Mouse (Mus musculus): ENCODE measurements around the gene Tef. TPM values are rescaled to one million over a fixed set of nuclear protein-coding genes. Genes with fewer than 3 reads are reported as not detected.

Gene Tef
- total RNA-seq, 2 experiments from 2014 or later, result 68.4 to 74.1 TPM

DNA sequence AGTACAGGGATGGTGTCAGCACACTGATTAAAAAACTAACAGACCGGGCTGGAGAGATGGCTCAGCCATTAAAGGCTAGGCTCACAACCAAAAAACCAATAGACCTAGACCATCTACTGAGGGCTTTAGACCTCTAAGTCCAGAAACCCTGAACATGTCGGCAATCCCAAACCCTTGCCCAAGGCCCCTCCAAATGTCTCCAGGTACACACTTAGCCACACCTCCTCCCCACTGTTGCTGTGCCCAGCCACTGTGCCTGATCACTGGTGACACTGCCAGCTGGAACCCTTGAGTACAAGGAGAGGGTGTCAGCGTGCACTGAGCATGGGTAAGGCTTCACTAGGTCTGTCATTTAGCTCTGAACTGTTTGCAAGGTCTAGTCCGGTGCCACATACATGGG lies 3.8 kb upstream of the Tef start:
- no peak for DNase-seq

DNA sequence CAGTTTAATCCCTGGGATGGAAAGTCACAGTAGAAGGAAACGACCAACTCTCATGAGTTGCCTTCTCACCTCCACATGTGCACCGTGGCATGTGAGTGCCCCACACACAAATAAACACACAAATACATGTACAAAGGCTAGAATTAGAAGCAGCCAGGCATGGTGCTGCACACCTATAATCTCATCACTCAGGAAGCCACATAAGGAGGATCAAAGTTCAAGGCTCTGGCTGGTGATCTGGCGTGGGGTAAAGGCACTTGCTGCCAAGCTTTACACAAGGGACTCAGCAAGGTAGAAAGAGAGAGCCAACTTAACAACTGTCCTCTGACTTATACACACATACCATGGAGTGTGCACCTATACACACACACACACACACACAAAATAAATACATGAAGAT lies 1.8 kb upstream of the Tef start:
- no peak for DNase-seq

DNA sequence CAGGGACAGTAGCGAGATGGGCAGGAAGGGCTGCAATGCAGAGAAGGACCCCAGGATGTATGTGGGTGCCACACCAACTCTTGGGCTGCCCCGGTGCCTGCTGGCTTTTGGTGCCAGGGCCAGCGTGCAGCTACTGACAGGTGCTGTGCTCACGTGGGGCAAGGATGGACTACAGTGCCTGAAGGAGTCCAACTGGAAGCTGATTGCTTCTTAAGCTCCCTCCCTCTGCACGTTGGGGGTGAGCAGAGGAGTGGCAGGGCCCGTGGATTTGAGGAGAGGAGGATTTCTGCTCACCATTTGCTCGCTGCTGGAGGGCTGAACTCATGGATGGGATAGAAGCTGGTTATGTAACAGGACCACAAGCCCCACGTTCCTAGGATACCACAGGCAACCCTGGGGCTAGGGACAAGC lies 725 bp downstream of the Tef start:
- no peak for DNase-seq

DNA sequence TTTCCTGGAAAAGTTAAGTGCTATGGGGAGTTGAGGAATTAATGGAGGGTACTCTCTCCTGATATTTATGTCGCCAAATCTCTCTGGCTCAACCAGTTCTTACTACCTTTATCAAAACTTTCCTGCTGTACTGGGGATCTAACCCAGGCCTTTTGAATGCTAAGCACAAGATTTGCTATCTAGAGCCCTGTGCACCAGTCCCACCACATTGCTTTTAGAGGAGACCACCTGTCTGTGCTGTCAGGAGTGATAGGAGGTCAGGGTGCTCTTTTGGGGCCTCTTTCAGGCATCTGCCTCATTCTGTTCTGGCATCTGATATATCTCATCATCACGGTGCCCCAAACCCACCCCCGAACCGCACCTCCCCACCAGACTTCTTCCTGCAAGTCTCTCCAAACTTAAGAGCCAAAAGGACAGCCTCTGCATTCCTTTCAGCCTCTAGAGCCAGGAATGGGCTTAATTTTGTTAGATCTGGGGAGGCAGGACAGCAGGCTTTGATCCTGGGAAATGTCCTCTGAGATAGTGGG lies 1.3 kb downstream of the Tef start:
- no peak for DNase-seq

DNA sequence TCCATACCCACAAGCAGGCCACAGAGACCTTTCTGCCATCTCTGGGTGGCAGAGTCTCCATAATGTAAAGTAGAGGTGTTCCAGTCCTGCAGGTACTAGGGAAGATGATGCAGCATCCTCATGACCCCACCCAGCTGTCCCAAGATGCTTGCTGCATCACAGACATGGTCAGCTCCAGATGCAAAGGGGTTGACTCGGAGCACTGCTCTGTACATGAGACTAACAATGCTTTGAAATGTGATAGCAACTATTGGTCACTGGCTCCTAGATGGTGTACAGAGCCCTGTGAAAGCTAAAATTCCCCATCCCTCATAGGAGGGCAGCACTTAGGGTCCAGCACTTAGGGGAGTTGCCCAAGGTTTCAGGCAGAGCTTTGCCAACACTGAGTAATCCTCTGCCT lies 2.0 kb downstream of the Tef start:
- no peak for DNase-seq

DNA sequence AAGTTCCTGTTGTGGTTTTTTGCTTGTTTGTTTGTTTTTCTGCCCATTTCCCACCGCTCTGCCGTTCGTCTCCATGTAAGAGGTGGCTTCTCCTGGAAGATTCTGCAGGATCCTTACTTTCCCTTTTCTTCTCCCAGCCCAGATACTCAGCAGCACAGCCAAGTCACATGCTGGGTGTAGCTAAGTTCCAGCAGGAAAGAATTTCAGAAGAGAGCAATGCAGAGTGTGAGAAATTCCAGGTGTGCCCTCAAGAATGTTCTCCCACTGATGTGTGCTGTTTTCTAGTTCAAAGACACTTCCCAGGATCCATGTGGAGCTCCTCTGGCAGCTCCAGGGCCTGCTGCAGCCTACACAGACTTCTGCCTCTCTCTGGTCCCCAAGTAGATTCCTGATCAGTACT lies 2.7 kb downstream of the Tef start:
- DNase-seq, result no peak

DNA sequence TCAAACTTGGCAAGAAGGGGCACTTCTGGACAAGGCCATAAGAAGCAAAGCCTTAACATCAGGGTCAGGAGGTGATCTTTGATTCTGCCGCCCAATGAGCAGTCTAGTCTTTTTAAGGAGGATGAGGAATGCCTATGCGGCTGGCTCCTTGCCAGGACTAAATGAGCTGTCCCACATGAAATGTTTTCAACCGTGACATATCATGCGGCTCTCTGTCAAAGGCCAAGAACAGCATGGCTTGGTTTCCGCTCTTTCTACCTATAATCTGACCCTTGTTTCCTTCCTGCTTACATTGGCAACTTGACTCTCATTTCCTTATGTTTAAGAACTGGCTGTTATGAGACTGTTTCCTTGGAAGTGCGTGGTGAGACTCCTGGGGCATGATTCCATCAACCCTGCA lies 3.4 kb downstream of the Tef start:
- DNase-seq, result peak; percentile 68

DNA sequence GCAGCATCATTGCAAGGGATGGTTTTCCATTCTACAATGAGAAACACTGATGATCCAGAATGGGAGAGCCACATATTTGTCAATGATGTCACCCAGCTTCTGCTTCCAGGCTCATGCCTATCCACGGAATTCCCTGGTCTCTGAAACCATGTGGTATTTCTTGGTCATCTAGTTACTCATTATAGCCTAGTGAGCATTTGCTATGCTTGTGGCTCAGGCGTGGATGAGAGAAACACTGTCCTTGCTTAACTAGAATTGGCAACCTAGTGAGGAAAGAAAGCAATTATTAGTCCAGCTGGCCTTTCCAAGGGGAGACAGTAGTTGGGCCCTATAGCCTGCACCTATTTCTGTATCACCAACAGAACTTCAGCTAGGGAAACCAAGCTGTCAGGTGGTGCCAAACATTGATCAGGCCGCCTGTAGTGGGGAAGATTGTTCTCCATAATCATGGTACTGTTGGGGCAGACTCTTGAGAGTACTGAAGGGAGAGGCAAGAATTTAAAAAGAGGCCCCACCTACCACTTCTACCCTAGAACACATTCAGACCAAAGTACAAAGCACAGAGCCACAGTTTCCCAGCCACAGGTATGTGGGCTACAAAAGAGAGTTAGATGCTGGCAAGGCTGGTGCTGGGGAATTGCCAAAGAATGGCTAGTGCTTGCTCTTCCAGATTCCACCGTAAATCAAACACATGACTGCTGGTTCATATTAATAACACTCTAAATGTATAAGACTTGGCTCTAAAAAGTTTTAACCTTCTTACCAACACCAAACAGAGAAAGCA lies 4.6 kb downstream of the Tef start:
- no peak for DNase-seq

DNA sequence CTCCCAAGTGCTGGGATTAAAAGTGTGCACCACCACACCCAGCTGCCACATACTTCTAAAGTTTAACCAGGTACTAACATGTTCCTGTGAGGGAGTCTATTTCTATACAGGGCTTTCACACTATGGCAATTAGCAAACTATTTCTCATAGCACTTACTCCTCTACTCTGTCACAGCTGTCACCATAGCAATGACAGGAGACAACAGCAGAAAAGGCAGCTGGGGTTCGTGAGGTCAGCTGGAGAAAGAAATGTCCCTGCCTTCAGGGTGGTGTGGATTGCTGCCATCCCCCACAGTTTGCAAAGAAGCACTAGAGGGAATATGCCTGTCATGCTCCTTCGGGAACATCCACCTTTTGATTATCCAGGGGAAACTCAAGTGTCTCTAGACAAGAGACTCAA lies 6.6 kb downstream of the Tef start:
- no peak for DNase-seq

DNA sequence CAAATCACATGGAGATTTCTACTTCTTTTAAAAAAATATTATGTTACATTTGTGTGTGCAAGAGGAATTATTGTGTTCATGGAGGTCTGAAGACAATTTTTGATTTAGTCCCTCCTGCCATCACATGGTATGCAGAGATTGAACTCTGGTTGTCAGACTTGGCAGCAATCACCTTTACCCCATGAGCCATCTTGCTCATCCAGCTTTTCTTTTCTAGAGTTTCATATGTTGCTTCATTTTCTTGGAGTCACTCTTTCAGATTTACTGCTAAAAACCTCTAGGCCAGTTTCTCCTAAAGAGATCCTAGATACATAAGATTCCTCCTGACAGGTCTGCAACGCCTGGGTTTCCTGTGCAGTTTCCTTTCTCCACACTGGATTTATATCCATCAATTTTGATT lies 7.3 kb downstream of the Tef start:
- DNase-seq, result no peak

DNA sequence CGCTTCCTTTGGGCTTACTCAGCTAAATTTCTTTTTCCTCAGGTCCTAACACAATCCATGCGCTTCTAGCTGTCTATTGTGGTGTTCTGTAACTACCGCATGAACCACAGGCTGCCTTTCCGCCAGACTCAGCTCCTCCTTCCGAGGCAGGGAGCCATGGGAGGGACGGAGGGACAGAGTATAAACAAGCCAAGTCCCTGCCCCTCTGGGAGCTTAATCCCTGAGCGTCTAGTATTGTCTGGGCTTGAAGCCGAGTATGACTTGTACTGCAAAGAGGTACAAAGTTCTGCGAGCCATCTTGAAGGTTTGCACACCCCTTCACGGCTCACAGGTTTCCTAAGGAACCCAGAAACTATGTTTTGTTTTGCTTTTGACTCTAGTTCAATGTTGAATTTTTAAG lies 7.9 kb downstream of the Tef start:
- peak; percentile 93 for DNase-seq

DNA sequence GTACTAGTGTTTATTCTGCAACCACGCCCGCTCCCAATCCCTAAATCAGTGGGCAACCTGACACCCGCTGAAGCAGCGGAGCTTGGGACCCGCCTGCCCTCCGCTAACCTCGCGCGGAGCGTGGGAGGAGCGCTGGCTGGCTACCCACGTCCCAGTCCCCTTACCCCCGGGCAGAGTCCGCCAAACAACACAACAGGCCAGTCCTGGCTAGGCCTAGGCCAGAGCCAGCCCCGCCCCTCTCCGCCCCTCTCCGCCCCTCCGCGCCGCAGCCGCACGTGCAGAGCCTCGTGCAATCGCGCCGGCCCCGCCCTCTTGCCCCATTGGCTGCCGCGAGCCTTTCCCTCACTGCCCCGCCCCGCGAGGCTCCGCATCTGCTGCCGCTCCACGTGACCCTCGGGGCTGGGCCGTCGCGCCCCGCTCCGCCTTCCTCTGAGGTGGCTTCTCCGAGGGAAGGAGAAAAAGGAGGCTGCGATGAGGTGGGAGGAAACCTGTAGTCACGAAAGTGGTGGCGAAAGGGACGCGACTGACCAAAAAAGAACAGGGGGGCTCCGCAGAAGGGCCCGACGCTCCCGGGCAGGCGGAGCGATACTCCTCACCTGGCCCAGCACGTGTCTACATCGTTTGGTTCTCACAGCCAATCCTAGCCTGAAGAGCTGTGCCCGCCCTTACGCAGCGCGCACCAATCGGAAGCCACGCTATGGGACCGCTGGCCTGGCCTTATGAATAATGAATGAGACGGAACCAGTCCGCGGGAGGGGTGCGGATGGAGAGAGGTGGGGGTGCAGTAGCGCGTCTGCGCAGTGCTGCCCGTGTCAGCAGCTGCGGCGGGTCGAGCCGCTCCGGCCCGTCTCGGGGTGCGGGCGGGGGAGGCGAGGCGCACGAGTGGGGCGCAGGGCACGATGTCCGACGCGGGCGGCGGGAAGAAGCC lies 8.7 kb downstream of the Tef start:
- DNase-seq, result peak; percentile 99

DNA sequence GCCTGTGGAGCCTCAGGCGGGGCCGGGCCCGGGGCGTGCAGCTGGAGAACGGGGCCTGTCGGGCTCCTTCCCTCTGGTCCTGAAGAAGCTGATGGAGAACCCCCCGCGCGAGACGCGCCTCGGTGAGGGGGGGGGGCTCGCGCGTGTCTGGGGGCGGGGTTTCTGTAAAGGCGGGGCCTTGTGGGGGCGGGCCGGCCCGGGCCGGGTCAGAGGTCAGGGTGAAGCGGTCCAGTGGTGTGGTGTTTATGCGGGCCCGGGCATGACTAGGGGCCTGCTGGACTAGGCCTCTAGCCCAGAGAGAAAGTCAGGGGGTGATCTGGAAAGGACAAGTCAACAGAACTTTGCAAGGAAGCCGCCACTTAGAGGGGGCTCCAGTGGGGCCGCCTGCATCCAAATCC lies 9.4 kb downstream of the Tef start:
- peak; percentile 84 for DNase-seq

DNA sequence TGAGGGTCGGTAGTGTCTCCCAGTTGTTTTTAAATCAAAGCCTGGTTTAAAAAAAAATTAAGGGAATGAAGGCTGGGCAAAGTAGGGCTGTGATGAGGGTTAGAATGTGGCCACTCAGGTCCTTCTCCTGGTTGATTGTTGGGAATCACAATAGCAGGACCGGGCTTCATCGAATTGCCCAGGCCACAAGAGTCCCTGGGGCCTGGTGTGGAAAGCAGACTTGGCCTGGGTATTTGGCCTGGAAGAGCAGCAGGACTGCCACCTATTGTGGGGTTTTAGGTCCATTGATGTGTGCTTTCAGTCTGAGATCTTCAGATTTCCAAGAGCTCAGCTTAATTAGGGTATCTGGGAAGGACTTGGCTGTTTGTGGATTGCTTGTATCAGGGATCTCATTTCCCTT lies 10.1 kb downstream of the Tef start:
- peak; percentile 59 for DNase-seq

DNA sequence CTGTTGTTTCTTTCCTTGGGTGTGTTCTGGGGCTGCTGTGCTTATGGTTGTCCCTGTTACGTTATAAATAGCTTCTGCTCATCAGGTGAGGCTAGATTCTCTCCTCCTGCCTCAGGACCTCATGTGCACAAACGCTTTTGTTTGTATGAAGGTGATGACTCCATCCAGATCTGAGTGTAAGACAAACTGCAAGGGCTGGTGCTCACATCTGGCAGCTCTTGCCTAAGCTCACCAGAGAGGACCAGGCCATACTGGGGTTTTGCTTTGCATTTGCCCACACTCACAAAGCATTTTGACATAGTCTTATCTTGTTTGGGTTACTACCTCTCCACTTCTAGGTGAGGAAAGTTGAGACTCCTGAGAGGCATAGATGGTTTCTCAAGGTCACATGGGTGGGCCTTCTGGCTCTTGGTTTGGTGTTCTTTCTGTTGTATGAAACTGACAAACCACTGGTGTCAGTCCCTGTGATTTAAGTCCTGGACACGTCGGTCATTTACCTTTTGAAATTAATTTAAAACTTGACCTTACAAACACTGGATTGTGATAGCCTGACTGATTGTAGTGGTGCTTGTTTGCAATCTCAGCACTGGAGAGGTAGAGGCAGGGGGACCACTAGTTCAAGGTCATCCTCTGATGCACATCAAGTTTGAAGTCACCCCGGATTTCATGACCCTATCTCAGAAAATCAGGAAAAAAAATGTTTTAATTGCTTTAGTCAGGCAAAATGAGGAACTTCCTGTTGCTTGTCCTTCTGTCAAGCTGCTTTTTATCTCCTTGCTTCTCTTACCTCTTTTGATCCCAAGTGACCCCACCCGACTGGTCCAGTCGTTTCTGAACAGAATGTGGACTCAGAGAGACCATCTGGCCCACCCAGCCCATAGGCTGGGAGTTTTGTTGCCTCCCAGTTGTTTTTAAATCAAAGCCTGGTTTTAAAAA lies 10.7 kb downstream of the Tef start:
- DNase-seq, result no peak

DNA sequence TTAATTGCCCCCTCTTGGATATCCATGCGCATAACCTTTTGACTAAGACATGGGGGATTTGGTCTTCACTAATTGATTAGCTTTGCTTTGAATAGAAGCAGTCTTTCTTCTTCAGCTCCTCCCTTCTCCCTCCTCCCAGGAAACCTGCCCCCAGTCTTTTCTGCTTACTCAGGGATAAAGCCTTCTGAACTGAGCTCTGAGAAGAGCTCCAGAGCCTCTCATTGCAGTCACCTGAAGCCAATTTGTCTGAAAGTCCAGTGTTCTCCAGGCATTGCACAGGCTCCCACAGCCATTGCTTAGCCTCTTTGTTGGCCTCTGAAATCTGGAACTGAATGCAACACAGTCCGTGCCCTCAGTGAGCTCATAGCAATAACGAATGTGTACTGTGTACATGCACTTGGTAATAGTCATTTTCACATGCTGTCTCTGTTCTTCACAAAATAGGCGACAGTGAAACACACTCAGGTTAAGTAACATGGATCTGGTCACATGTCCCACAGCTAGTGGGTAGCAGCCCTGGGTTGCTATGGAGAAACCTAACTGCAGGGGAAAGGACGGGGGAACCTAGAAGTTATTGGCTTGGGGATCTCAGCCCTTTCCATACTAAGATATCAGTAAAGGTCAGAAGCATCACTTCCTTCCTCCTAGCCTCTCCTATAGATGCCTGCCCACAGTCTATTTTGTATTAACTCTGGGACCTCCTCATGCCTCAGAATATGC lies 11.9 kb downstream of the Tef start:
- no peak for DNase-seq

DNA sequence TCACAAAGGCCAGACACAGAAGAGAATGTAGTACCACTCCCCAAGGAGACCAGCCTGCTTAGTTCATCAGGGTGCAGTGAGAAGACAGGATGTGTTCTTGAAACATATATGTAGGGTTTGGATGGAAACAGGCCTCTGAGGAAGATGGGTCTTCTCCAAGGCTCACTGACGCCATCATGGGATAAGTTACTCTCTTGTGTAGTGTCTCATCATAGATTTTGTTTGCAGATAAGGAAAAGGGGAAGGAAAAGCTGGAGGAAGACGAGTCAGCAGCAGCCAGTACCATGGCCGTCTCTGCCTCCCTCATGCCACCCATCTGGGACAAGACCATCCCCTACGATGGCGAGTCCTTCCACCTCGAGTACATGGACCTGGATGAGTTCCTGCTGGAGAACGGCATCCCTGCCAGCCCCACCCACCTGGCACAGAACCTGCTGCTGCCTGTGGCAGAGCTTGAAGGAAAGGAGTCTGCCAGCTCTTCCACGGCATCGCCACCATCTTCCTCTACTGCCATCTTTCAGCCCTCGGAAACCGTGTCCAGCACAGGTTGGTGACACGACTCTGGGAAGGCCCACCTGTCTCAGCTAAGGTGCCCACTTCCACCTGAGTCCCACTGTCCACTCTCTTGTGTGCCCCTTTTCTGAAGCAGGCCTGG lies 12.6 kb downstream of the Tef start:
- no peak for DNase-seq

DNA sequence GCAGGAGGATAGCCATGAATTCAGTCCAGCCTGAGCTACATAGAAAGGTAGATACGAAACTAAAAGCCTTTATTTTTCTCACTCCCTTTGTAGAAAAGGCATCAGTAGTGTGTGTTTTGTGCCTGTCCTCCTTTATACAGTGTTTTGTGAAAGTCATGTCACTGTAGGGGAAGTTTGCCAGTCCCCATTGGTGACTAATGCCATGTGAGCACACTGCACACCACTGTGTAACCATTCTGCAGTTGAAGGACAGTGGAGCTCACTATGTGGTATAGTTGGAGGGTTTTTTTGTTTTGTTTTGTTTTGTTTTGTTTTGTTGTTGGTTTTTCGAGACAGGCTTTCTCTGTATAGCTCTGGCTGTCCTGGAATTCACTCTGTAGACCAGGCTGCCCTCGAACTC lies 16.2 kb downstream of the Tef start:
- no peak for DNase-seq

DNA sequence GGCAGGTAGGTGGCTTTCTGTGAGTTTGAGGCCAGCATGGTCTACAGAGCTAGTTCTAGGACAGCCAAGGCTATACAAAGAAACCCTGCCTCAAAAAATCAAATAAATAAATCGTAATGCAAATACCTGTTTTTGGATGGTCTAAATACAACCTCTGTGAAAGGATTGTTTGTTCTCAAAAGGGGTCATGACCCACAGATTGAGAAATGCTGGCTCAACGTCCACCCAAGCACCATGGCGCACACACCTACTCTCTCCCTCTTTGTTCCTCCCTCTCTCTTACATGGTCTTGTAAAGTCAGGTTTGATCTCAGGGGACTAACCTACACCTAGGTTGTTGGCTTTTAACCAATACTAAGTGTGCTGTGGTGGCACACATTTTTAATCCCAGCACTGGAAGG lies 20.4 kb downstream of the Tef start:
- DNase-seq, result no peak

DNA sequence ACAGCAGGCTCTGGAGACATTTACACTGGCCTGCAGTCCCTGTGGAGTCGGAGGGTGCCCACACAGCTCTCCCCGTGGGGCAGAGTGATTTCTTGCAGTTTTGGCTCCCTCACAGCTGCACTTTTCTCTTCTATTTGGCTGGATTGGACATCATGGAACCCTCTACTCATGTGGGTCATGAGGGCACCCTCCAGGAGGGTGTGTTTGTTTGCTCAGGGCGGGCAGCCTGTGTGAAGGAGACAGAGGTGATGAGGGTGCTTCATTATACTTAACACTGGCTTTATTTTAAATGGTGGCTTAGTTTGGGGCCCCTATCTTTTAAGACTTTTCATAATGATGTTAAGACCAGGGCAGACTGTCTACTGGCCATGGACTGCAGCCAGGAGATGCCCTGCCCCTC lies 22.6 kb downstream of the Tef start:
- DNase-seq, result no peak
